In genomic region chr17:50190131-50191015, GRCm38 (mm10) we compare ENCODE assay signal across 8 mouse cellular contexts. TPM values are rescaled to one million over a fixed set of nuclear protein-coding genes. Genes with fewer than 3 reads are reported as not detected.
DNase-seq lines count a peak whose midpoint lies in the region; ATAC-seq and TF ChIP-seq lines count a peak whose summit lies in the region.

Gene Rftn1 (minus strand): TSS chr17:50190674.

- intact Hi-C loops in left cerebral cortex, adult 2 months (cut with DNase I) = loop anchor here (5.0 kb wide), 1 partner anchor 238 kb away; no protein-coding TSS in a partner anchor

- 0 out of 2 replicates have a peak within 1 kb of the TSS, but pooled peaks have one; percentile 28 for H3K27ac ChIP-seq in left cerebral cortex, adult 2 months
- H3K27ac ChIP-seq in embryonic facial prominence, embryonic 11.5 days (replicated peaks; ENCODE audit: low read depth, low read length) = no peak within 1 kb of the TSS
- H3K27ac ChIP-seq in heart, embryonic 13.5 days (replicated peaks) = peak within 1 kb of the TSS; percentile 68
- H3K27ac ChIP-seq in kidney, embryonic 16.5 days (ENCODE audit: low read length) = no peak within 1 kb of the TSS
- H3K27ac ChIP-seq in liver, embryonic 15.5 days (replicated peaks) = no peak within 1 kb of the TSS
- H3K27ac ChIP-seq in thymus, adult 2 months (ENCODE audit: control insufficient read depth, insufficient read depth, low read length) = peak within 1 kb of the TSS; percentile 44

- no peaks in the 10 kb centered on the region for H3K9me3 ChIP-seq in embryonic facial prominence, embryonic 11.5 days (replicated peaks; ENCODE audit: control insufficient read depth, low read length)
- no peaks in the 10 kb centered on the region for H3K9me3 ChIP-seq in heart, embryonic 13.5 days
- H3K9me3 ChIP-seq in kidney, embryonic 16.5 days (ENCODE audit: low read length) = no peaks in the 10 kb centered on the region
- no peaks in the 10 kb centered on the region for H3K9me3 ChIP-seq in liver, embryonic 15.5 days (replicated peaks)

- H3K4me3 ChIP-seq in left cerebral cortex, adult 2 months = peak within 1 kb of the TSS; percentile 69
- H3K4me3 ChIP-seq in embryonic facial prominence, embryonic 11.5 days (ENCODE audit: low read depth, low read length) = peak within 1 kb of the TSS; percentile 65
- H3K4me3 ChIP-seq in heart, embryonic 13.5 days = peak within 1 kb of the TSS; percentile 86
- peak within 1 kb of the TSS; percentile 70 for H3K4me3 ChIP-seq in kidney, embryonic 16.5 days (ENCODE audit: low read length)
- H3K4me3 ChIP-seq in liver, embryonic 15.5 days (replicated peaks) = peak within 1 kb of the TSS; percentile 59
- H3K4me3 ChIP-seq in thymus, adult 2 months (ENCODE audit: control insufficient read depth, insufficient read depth, low read length) = peak within 1 kb of the TSS; percentile 59

- 2% methylated on average over 51 of the region's 79 CpGs for WGBS in embryonic facial prominence, embryonic 11.5 days
- WGBS in heart, embryonic 13.5 days = 1% methylated on average over 77 of the region's 79 CpGs
- under 1% methylated on average over 72 of the region's 79 CpGs for WGBS in kidney, embryonic 16.5 days
- 1% methylated on average over 77 of the region's 79 CpGs for WGBS in liver, embryonic 15.5 days (ENCODE audit: insufficient replicate concordance)
- 3% methylated on average over 79 of the region's 79 CpGs for WGBS in thymus, adult 2 months

- ATAC-seq in embryonic facial prominence, embryonic 11.5 days (replicated peaks; ENCODE audit: insufficient number of reproducible peaks, low FRiP score, low TSS enrichment, low read depth) = peak; percentile 64; the same call in 1 of the 2 replicates
- peak; percentile 11; the same call in 1 of the 2 replicates for ATAC-seq in heart, embryonic 13.5 days (ENCODE audit: extremely low read depth, insufficient number of reproducible peaks, low FRiP score, low TSS enrichment)
- peak; percentile 69 for ATAC-seq in kidney, embryonic 16.5 days (ENCODE audit: low FRiP score, low TSS enrichment)
- peak; percentile 45 for ATAC-seq in liver, embryonic 15.5 days (ENCODE audit: insufficient read depth)

- H3K36me3 ChIP-seq in embryonic facial prominence, embryonic 11.5 days (replicated peaks; ENCODE audit: control insufficient read depth, insufficient read depth, low read depth, low read length) = no peaks in the 10 kb centered on the region
- no peaks in the 10 kb centered on the region for H3K36me3 ChIP-seq in heart, embryonic 13.5 days
- H3K36me3 ChIP-seq in kidney, embryonic 16.5 days (ENCODE audit: insufficient read depth, low read length) = no peaks in the 10 kb centered on the region
- H3K36me3 ChIP-seq in liver, embryonic 15.5 days (replicated peaks) = no peaks in the 10 kb centered on the region
- no peaks in the 10 kb centered on the region for H3K36me3 ChIP-seq in thymus, adult 2 months (ENCODE audit: control insufficient read depth, insufficient read depth, low read length)

- peak within 1 kb of the TSS; percentile 99 for H3K4me2 ChIP-seq in embryonic facial prominence, embryonic 11.5 days (ENCODE audit: low read depth, low read length)
- peak within 1 kb of the TSS; percentile 98 for H3K4me2 ChIP-seq in heart, embryonic 13.5 days
- peak within 1 kb of the TSS; percentile 97 for H3K4me2 ChIP-seq in kidney, embryonic 16.5 days (replicated peaks; ENCODE audit: low read depth, low read length)
- peak within 1 kb of the TSS; percentile 78 for H3K4me2 ChIP-seq in liver, embryonic 15.5 days

- no peak for TF ChIP-seq CTCF in left cerebral cortex, adult 2 months (IDR thresholded peaks at IDR 0.05)
- no peak; the same call in 1 of the 2 replicates for TF ChIP-seq CTCF in thymus, adult 2 months (IDR thresholded peaks at IDR 0.05; ENCODE audit: borderline replicate concordance, control insufficient read depth, extremely low read depth, insufficient read depth, low read length, poor library complexity)

- peak; percentile 32 to 48 for DNase-seq in left cerebral cortex, adult 2 months (ENCODE audit: extremely low spot score in 1 of 2, low spot score in 2 of 2)
- DNase-seq in left cerebral cortex, adult 9 months (ENCODE audit: low spot score in 2 of 2) = no peak
- peak; percentile 37 for DNase-seq in embryonic facial prominence, embryonic 11.5 days (ENCODE audit: low spot score)
- DNase-seq in neural tube, embryonic 10.5 days (ENCODE audit: extremely low spot score, low spot score) = peak; percentile 60
- peak; percentile 81 for DNase-seq in thymus, adult 2 months

- H3K4me1 ChIP-seq in embryonic facial prominence, embryonic 11.5 days (ENCODE audit: control insufficient read depth, insufficient read depth, low read length) = no peaks in the 10 kb centered on the region
- H3K4me1 ChIP-seq in heart, embryonic 13.5 days = peaks cover 17% of the 10 kb centered on the region
- 0 out of 2 replicates have a peak, but pooled peaks cover 4% of the 10 kb centered on the region for H3K4me1 ChIP-seq in kidney, embryonic 16.5 days (ENCODE audit: insufficient read depth, low read length)
- H3K4me1 ChIP-seq in liver, embryonic 15.5 days (replicated peaks) = peaks cover 14% of the 10 kb centered on the region
- peaks cover 22% of the 10 kb centered on the region for H3K4me1 ChIP-seq in thymus, adult 2 months (replicated peaks; ENCODE audit: control insufficient read depth, insufficient read depth, low read length)

- H3K27me3 ChIP-seq in embryonic facial prominence, embryonic 11.5 days (ENCODE audit: control insufficient read depth, insufficient read depth, low read length) = peaks cover 20% of the 10 kb centered on the region
- peaks cover 27% of the 10 kb centered on the region for H3K27me3 ChIP-seq in heart, embryonic 13.5 days (replicated peaks)
- peaks cover 32% of the 10 kb centered on the region for H3K27me3 ChIP-seq in kidney, embryonic 16.5 days (ENCODE audit: insufficient read depth, low read length)
- H3K27me3 ChIP-seq in liver, embryonic 15.5 days = peaks cover 51% of the 10 kb centered on the region
- H3K27me3 ChIP-seq in thymus, adult 2 months (ENCODE audit: control insufficient read depth, insufficient read depth, low read length) = no peaks in the 10 kb centered on the region

- peak within 1 kb of the TSS; percentile 67 for H3K9ac ChIP-seq in embryonic facial prominence, embryonic 11.5 days (replicated peaks; ENCODE audit: low read length)
- peak within 1 kb of the TSS; percentile 89 for H3K9ac ChIP-seq in heart, embryonic 13.5 days
- peak within 1 kb of the TSS; percentile 76 for H3K9ac ChIP-seq in kidney, embryonic 16.5 days (replicated peaks; ENCODE audit: low read length)
- H3K9ac ChIP-seq in liver, embryonic 15.5 days = peak within 1 kb of the TSS; percentile 47; the same call in 1 of the 2 replicates

- 0 out of 2 replicates have a peak, but pooled peaks have one; percentile 36 for TF ChIP-seq POLR2A in thymus, adult 2 months (IDR thresholded peaks at IDR 0.05; ENCODE audit: control insufficient read depth, extremely low read depth, insufficient read depth, low read length, poor library complexity)

RNA-seq across cellular contexts. Expression of gene Rftn1, which starts in this region (rescaled TPM):
- total RNA-seq in left cerebral cortex, adult 2 months (2021) = 1 to 10 TPM; 8.4 to 9.4 TPM
- 5.5 and 6.5 TPM in 2 replicates for polyA plus RNA-seq in embryonic facial prominence, embryonic 11.5 days (2014; fragmentation: Nextera tagmentation; extraction: Ambion mirVana)
- polyA plus RNA-seq in heart, embryonic 13.5 days (2015; fragmentation: Nextera tagmentation; extraction: Ambion mirVana) = 23.5 and 26.3 TPM in 2 replicates
- polyA plus RNA-seq in kidney, embryonic 16.5 days (2015; fragmentation: Nextera tagmentation; extraction: Ambion mirVana) = 12.5 and 13.9 TPM in 2 replicates
- polyA plus RNA-seq in liver, embryonic 15.5 days (2015; fragmentation: Nextera tagmentation; extraction: Ambion mirVana) = 3.6 and 3.9 TPM in 2 replicates
- polyA plus RNA-seq in thymus, adult 2 months (2012; rRNA removed) = 102 and 163 TPM in 2 replicates

Comparison
In these comparisons a context has a peak if more than half of its experiments do, and no peak if none do; other contexts are left out.
1. DNase-seq: peak in left cerebral cortex, adult 2 months (2 of 2), embryonic facial prominence, embryonic 11.5 days (single experiment), neural tube, embryonic 10.5 days (single experiment) and thymus, adult 2 months (single experiment); none in left cerebral cortex, adult 9 months (0 of 2).
2. H3K27ac ChIP-seq: peak in left cerebral cortex, adult 2 months (single experiment), heart, embryonic 13.5 days (single experiment) and thymus, adult 2 months (single experiment); none in embryonic facial prominence, embryonic 11.5 days (single experiment), kidney, embryonic 16.5 days (single experiment) and liver, embryonic 15.5 days (single experiment).
3. ATAC-seq: peak in every context shown above with its lines; median percentile 69 in kidney, embryonic 16.5 days; 64 in embryonic facial prominence, embryonic 11.5 days; 45 in liver, embryonic 15.5 days; 11 in heart, embryonic 13.5 days.
4. Peak in every context shown above with its lines, with median percentiles within 50 percentile points of each other: H3K4me3 ChIP-seq, H3K4me2 ChIP-seq and H3K9ac ChIP-seq.